Mouse (Mus musculus) fibroblast of lung, adult 2 months (primary cell): ENCODE measurements around the gene Gm29133.
A peak's percentile ranks its signal among the peaks of the same experiment; 100 is the strongest.

Experiments used
- DNase-seq: peaks from one replicate; pipeline ENCODE4 v3.0.0-alpha.2; 2011; ENCODE audit warnings: low read depth

Gene Gm29133

DNA sequence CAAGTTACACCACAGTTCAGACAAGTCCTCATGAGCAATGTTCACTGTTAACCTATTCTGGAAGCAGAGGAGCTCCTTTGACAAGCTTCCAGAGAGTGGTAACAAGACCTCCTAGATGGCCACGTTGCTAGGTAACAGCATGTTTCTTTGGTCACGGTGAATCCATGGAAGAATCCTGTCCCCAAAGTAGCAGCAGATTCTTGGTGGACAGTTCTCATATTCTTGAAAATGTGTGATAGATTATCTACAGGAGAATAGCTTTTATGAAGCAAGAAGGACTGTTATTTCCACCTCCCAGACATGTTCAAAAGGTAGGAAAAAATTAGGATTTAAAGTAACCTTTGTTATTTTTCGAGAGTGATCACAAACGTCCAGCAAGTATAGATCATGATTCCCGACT is at the start of gene Gm29133:
Gene Gm29133, plus strand, starts transcription at position 301 of the 400 bp plus-strand sequence.
- no peak for DNase-seq

- no peak for DNase-seq
Observed at GRCm38 (mm10) chr3:75699088-75699487, 48.9 kb upstream of the Gm29133 start.

GRCm38 (mm10) chr3:75701336-75701735 is 46.7 kb upstream of the Gm29133 start:
- DNase-seq = no peak

DNA sequence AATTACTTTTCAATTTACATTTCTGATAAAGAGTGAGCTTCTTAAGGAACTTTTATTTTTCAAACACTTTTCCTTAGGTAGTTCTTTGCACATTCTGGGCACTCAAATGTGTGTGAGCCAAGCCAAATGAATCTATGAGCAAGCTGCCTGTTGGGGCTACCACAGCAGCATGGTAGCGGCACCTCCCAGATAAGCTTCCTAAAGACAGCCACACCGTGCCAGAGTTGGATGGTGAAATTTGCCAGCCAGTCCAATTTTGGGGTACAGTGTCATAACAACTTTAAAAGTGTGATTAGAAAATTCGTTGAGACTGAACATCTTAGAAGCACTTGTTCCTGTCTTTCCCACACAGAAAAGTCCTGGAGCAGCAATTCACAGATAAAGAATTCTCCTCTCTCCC is 41.5 kb upstream of the Gm29133 start:
- no peak for DNase-seq

DNA sequence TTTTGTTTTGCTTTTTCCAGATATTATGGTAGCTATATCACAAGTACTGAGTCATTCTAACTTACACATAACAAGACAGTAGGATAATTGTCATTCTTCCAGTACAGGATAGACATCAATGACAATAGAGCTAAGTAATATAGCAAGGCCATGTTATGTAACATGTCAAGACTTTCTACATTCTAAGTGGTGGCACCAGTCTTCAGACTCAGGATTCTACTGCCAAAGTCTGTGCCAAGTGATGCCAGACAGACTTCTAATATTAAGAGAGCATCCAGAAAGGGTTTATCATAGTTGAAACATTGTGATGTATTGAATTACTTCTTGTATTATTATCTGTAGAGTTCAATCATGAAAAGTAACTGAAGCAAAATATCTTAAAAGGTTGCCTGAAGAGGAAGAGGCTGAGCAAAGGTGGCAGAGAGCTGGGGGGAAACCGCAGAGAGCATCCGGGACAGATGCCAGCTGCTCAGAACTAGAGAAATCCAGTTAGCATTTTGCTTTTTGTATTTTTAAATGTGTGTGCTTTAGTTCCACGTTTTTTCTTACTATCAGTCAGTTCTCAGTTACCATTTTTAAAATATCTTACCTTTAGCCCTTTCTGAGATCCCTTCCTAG is 34.2 kb upstream of the Gm29133 start:
- DNase-seq = no peak

DNA sequence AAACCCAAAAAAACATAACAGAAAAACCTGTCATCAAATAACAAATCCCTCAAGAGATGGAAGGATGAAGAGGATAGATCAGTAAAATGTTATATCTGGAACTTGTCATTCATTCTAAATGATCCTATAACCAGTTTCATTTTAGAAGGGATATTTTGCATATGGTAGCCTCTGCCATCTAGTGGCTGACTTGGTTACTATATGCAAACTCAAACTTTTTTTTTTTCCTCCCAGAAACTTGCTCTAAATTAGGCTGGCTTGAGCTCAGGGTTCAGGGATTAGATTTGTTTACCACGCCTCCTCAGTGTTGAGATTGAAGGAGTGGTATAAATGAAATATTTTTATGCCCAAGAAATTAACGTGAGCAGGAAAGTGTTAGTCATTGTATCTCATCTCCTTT is 27.3 kb upstream of the Gm29133 start:
- peak; percentile 6 for DNase-seq

DNA sequence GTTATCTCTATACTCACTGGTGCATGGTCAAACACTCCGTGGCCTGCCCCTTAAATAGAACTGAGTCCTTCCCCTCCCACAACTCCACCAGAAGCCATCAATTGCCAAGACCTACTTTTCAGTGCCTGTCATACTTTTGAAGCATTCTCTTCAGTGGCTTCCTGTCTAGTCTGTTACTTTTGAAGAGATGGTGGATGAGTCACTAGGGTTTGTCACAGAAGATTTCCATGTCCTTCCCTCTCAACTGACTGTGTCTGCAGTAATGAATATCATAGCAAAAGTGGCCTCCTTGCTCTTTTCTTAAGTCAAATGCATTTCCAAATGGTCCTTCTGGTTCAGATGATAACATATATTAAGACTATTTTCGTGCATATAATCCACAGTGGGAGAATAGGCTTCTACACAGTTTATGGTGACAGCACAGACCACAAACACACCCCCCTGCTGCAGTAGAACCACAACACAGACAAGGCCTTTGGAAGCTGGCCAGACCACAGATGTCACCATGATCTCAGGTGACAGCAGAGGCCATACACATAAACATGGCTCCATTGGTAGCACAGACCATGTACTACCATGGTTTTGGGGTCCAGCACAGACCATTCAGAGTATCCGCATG is 16.9 kb upstream of the Gm29133 start:
- DNase-seq = no peak

DNA sequence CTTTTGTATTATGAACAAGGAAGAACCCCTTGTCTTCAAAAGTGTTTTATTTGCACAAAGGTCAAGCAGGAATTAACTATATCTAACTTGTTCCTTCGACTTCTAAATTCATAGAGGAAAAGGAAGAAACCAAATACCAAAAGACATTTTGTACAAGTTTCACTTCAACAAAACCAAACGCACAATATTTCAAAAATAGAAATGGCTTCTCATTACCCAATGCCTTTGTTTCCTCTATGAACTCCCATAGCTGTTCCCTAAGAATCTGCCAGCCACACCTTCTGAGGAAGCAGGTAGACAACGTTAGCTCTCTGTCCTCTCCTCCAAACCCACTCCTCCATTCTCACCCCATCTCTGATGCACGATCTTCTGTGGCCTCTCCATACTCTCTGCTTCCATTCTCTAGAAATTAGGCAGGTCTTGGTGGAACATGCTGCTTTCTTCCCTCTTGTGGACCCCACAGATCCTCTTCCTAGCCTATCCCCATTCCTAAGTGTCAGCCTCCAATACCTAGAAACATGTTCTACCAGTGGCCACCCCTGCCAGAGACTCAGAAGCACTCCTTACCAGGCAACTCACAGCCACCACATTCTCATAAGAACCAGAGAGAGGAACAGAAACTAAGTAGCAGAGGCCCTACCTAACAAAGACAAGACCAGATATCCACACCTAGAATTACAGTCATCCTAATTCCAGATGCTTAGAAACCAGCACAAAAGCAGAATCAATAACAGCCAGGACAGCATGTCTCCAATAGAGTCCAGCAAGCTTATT is 4.1 kb upstream of the Gm29133 start:
- no peak for DNase-seq

DNA sequence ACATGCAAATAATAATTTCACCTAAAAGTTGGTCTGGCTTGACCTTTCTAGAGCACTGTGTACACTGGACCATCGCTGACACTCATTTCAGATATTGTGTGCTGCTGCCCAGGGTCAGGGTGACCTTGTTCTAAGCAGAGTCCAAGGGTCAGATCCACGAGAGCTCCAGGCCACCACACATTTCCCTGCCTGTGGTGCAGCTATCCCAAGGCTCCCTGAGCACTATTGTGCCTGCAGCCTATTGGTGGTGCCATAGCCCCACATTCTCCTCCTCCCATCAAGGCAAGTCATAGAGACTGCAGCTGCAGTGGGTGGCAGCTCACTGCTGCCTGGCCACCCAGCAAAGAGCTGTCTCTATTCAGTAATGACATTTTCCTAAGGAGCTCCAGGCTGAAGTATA is 2.7 kb upstream of the Gm29133 start:
- no peak for DNase-seq

- no peak for DNase-seq
Observed at GRCm38 (mm10) chr3:75763351-75763750, 15.4 kb downstream of the Gm29133 start.

DNA sequence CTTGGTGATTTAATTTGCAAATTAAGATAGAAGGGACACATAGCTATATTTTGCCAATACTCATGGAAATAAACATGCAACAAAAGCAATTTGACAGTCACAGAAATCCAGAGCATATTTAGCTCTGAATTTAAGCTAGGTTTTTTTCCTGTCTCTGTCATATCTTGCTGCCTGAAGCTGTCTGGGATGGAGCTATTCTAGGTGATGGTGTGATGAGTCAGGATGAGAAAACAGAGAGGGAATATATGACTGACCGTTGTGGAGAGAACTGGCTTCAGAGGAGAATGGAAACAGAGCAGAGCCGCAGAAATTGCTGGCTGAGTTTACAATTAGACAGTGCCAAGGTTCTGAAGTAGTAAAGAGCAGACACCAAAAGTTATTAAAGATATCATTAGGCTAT is 26.3 kb downstream of the Gm29133 start:
- DNase-seq = no peak

DNA sequence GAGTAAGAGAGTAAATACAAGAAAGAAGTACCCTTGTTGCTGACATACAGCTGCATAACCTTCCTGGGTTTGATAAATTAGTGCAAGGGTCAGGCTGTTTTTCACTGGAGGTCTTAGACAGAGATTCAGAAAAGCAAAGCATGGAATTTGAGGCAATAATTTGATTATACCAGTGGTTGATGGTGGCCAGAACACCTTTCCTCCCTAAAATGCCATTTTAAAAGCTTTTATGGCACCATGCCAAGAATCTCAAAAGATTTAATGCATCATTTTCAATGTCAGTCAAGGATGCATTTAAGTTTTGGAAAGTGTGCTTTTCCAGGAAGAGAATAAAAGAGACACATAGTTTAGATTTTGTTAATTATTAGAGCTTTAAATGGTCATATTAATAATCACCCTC is 60.0 kb downstream of the Gm29133 start:
- no peak for DNase-seq

- DNase-seq = no peak
Observed at GRCm38 (mm10) chr3:75823934-75824333, 75.9 kb downstream of the Gm29133 start.

DNA sequence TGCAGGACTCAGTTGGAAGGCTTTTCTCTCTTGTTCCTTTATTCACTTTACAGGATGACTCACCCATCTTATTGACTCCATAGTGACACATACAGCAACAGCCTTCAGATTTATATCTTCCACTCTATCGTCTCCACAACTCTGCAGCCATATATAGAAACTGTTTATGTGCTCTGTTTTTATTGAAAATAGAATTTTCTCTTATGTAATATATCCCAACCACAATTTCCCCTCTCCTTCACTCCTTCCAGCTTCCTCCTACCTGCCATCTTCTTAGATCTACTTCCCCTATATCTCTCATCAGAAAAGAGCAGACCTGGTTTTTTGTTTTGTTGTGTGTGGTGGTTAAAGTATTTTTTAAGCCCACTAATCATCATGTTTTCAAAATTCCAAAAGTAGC is 76.5 kb downstream of the Gm29133 start:
- DNase-seq = no peak

DNA sequence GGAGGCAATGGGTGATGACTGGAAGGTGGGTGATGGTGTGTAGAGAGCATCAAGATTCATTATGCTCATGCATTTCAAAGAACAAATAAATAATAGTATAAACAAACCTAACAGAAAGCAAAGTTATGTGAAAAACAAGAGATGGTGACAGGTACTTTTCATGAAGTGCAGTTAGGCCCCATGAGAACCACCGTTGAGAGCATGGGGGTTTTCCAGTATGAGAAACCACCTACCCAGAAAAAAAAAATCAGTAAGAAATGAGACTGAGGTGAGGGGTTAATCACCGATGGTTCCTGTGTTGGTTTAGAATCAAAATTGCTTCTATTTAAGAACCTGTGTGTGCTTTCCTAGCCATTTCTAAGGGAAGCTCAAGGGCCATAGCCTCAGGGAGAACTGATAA is 86.8 kb downstream of the Gm29133 start:
- no peak for DNase-seq

GRCm38 (mm10) chr3:75835286-75835967 is 87.4 kb downstream of the Gm29133 start:
- no peak for DNase-seq
